Mouse (Mus musculus): ENCODE results near the gene Irf2bp2. TPM values are rescaled to one million over a fixed set of nuclear protein-coding genes. Genes with fewer than 3 reads are reported as not detected.
A peak's percentile ranks its signal among the peaks of the same experiment; 100 is the strongest.

Irf2bp2 gene
- polyA plus RNA-seq, 1 experiment from 2014 or later: 9.9 TPM

DNA sequence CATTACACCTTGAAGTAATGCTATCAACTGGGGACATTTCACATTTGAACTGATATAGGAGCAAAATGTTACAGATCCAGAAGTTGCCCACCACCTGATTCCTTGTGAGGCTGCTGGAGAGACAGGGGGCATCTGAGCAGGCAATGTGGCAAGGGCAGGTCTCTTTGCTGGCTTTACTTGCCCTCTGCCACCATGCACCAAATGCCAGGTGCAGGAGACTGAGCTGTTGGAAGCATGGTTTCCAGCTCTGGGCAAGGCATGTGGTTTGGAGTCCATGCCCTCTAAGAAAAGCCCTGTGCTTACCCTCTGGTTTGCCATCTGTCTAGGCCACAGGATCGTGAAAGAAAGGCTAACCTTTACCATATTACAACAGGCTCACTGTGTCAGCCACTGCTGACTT, 24.1 kb downstream of the Irf2bp2 start:
- no peak for ATAC-seq (ENCODE audit: insufficient read depth, low FRiP score)
- Histone ChIP-seq H3K4me1 (ENCODE audit: control insufficient read depth, insufficient read depth, low read length) (peaks cover 28% of the 10 kb centered on the region), H3K36me3 (ENCODE audit: control insufficient read depth, insufficient read depth, low read length) (no peaks in the 10 kb centered on the region), H3K27ac (ENCODE audit: low read length) (no peak overlapping the region), H3K27me3 (ENCODE audit: control insufficient read depth, insufficient read depth, low read length) (no peaks in the 10 kb centered on the region), H3K4me3 (replicated peaks; ENCODE audit: low read length) (no peak overlapping the region), H3K9me3 (replicated peaks; ENCODE audit: control insufficient read depth, low read length) (no peaks in the 10 kb centered on the region), H3K9ac (ENCODE audit: low read length) (no peak overlapping the region), H3K4me2 (ENCODE audit: low read depth, low read length) (no peak overlapping the region)
- whole genome bisulfite sequencing: 74% methylated on average over 1 of the region's 1 CpGs

DNA sequence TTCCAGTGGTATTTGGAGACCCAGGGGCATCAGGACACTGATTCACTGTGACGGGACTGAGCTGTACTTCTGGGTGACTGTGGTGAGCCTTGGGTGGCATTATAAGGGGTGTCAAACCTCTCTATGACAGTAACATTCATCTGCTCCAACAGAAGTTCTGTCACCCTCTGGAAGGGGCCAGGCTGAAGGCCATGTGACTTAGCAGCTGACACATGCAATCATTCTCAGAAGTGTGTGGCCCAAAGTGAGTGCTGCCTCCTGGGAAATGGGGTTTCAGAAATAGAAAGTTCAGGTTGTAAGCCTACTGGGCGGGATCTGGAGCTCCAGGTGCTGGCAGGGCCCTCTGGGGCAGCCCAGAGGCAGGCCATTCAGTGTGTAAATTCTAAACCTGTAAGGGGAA, 26.1 kb downstream of the Irf2bp2 start:
- Histone ChIP-seq H3K4me2 (ENCODE audit: low read depth, low read length) (no peak overlapping the region), H3K9me3 (replicated peaks; ENCODE audit: control insufficient read depth, low read length) (no peaks in the 10 kb centered on the region), H3K27ac (ENCODE audit: low read length) (peak overlapping the region; percentile 89)

DNA sequence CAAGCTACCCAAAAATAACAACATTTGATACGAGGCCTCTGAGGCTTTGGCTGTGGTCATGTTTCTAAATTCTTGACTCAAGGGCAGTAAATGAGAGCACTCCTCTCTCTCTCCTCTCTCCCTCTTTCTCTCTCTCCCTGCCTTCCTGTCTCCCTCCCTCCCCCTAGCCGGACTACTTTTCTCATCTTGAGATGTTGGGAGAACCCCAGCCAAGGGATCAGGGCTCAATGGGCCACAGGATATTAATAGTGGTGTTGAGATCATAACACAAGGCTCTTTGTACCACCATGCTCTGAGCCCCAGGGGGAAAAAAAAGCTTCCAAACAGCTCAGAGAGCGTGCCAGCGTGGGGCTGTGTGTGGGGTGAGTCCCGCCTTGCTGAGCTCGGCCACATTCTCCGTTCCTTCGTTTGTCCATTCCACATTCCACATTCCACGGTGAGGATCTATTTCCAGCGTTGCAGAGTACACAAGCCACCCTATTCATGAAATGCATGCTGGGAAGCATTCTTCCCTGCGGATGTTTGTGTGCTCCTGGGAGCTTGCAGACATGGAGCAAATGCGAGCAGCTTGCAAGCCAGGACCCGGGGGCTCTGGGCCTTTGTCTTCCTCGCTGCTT, 27.2 kb downstream of the Irf2bp2 start:
- peak overlapping the region; percentile 47 for H3K9ac ChIP-seq (ENCODE audit: low read length)
- peak; percentile 84 for ATAC-seq (ENCODE audit: insufficient read depth, low FRiP score)
- no peaks in the 10 kb centered on the region for H3K36me3 ChIP-seq (ENCODE audit: control insufficient read depth, insufficient read depth, low read length)
- H3K4me1 ChIP-seq (ENCODE audit: control insufficient read depth, insufficient read depth, low read length): peaks cover 28% of the 10 kb centered on the region
- peak overlapping the region; percentile 89 for H3K27ac ChIP-seq (ENCODE audit: low read length)
- no peaks in the 10 kb centered on the region for H3K9me3 ChIP-seq (replicated peaks; ENCODE audit: control insufficient read depth, low read length)
- WGBS: 10% methylated on average over 14 of the region's 14 CpGs
- H3K4me3 ChIP-seq (replicated peaks; ENCODE audit: low read length): no peak overlapping the region
- H3K4me2 ChIP-seq (ENCODE audit: low read depth, low read length): peak overlapping the region; percentile 34
- H3K27me3 ChIP-seq (ENCODE audit: control insufficient read depth, insufficient read depth, low read length): no peaks in the 10 kb centered on the region

More for the DNA sequence above, 26.1 kb downstream of the Irf2bp2 start:
- WGBS: 74% methylated on average over 2 of the region's 2 CpGs
- H3K9ac ChIP-seq (ENCODE audit: low read length): 0 out of 2 replicates have a peak overlapping the region, but pooled peaks have one; percentile 10
- H3K4me1 ChIP-seq (ENCODE audit: control insufficient read depth, insufficient read depth, low read length): peaks cover 28% of the 10 kb centered on the region
- no peaks in the 10 kb centered on the region for H3K36me3 ChIP-seq (ENCODE audit: control insufficient read depth, insufficient read depth, low read length)
- ATAC-seq (ENCODE audit: insufficient read depth, low FRiP score): no peak
- H3K4me3 ChIP-seq (replicated peaks; ENCODE audit: low read length): no peak overlapping the region
- H3K27me3 ChIP-seq (ENCODE audit: control insufficient read depth, insufficient read depth, low read length): no peaks in the 10 kb centered on the region

DNA sequence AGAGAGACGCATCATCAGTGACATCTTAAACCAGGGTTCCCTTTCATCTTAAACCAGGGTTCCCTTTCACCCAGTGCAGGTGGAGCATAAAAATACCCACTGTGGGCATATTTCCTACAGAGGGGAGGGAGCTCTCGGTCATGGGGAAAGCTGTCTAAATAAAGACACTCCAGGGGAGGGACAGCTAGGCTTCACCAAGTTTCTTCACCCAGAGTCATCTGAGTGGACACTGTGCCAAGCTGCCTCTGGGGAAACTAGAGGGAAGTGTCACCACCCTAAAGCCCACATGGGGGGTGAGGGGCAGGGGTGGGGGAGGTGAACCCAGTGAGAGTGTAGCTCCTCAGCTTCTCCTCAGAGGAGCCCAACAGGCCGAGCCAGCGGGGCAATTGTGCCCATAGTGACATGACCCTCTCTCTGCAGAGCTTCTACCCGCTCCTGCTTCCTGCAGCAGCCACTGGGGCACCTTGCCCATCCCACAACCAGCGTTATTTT, 27.8 kb downstream of the Irf2bp2 start:
- Histone ChIP-seq H3K9ac (ENCODE audit: low read length) (peak overlapping the region; percentile 47; the same call in 1 of the 2 replicates), H3K9me3 (replicated peaks; ENCODE audit: control insufficient read depth, low read length) (no peaks in the 10 kb centered on the region), H3K27me3 (ENCODE audit: control insufficient read depth, insufficient read depth, low read length) (no peaks in the 10 kb centered on the region), H3K36me3 (ENCODE audit: control insufficient read depth, insufficient read depth, low read length) (no peaks in the 10 kb centered on the region), H3K4me1 (ENCODE audit: control insufficient read depth, insufficient read depth, low read length) (peaks cover 28% of the 10 kb centered on the region), H3K4me2 (ENCODE audit: low read depth, low read length) (peak overlapping the region; percentile 34; the same call in 1 of the 2 replicates), H3K27ac (ENCODE audit: low read length) (peak overlapping the region; percentile 89), H3K4me3 (replicated peaks; ENCODE audit: low read length) (no peak overlapping the region)
- WGBS: 62% methylated on average over 6 of the region's 6 CpGs
- ATAC-seq (ENCODE audit: insufficient read depth, low FRiP score): no peak

DNA sequence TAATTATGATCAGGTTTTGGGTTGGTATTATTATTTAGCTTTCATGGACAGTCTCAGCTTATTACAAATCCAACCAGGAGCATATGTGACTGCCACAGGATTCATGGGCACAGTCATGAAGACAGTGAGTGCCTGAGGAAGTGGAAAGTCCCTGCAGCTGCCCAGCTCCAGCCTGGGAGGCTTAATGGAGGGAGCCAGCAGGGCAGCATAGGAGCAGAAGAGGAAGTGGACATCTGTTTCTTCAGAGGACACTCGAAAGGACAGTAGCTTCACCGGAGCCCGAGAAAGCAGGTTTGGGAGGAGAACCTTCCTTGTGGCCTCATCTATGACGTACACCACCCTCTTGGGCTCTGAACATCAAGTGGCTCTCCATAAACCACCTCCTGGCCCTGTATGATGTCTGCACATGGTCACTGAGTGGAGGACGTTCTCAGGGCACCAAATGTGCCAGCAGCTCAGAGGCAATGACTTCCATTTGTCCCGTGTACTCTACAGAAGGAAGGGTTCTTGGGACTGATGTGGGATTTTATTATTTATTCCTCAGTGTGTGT, 28.5 kb downstream of the Irf2bp2 start:
- Histone ChIP-seq H3K27me3 (ENCODE audit: control insufficient read depth, insufficient read depth, low read length) (no peaks in the 10 kb centered on the region), H3K27ac (ENCODE audit: low read length) (peak overlapping the region; percentile 89), H3K4me2 (ENCODE audit: low read depth, low read length) (no peak overlapping the region), H3K9me3 (replicated peaks; ENCODE audit: control insufficient read depth, low read length) (no peaks in the 10 kb centered on the region), H3K9ac (ENCODE audit: low read length) (no peak overlapping the region), H3K4me3 (replicated peaks; ENCODE audit: low read length) (no peak overlapping the region), H3K4me1 (ENCODE audit: control insufficient read depth, insufficient read depth, low read length) (peaks cover 23% of the 10 kb centered on the region), H3K36me3 (ENCODE audit: control insufficient read depth, insufficient read depth, low read length) (no peaks in the 10 kb centered on the region)
- 85% methylated on average over 6 of the region's 6 CpGs for WGBS
- ATAC-seq (ENCODE audit: insufficient read depth, low FRiP score): no peak

DNA sequence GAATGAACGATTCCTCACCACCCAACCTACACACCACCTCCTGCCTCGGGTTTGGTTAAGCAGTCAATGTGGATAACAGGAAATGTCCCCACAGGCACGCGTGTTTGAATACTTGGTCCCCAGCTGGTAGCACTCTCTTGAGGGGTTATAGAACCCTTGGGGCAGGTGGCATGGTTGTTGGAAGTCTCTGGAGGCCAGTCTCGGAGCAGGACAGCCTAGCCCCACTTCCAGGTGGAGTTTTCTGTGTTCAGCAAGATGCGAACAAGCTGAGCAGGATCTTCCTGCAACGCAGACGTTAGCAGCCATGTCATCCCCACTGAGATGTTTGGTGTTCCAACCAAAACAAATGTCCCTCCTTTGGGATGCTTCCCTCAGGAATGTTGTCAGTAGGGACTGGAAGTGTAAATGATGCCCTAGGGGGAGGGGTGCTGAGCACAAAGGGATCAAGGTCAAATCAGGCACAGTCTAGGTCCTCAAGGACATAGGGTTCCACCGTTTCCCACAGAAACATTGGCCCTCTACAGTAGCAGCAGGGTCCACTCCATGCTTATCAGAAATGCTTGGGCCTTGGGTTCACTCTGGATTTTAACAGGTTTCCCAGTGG, 29.1 kb downstream of the Irf2bp2 start:
- Histone ChIP-seq H3K4me2 (ENCODE audit: low read depth, low read length) (no peak overlapping the region), H3K4me3 (replicated peaks; ENCODE audit: low read length) (no peak overlapping the region), H3K9me3 (replicated peaks; ENCODE audit: control insufficient read depth, low read length) (no peaks in the 10 kb centered on the region), H3K36me3 (ENCODE audit: control insufficient read depth, insufficient read depth, low read length) (no peaks in the 10 kb centered on the region), H3K27me3 (ENCODE audit: control insufficient read depth, insufficient read depth, low read length) (no peaks in the 10 kb centered on the region), H3K4me1 (ENCODE audit: control insufficient read depth, insufficient read depth, low read length) (peaks cover 23% of the 10 kb centered on the region), H3K27ac (ENCODE audit: low read length) (no peak overlapping the region), H3K9ac (ENCODE audit: low read length) (no peak overlapping the region)
- ATAC-seq (ENCODE audit: insufficient read depth, low FRiP score): no peak
- 69% methylated on average over 9 of the region's 9 CpGs for WGBS

DNA sequence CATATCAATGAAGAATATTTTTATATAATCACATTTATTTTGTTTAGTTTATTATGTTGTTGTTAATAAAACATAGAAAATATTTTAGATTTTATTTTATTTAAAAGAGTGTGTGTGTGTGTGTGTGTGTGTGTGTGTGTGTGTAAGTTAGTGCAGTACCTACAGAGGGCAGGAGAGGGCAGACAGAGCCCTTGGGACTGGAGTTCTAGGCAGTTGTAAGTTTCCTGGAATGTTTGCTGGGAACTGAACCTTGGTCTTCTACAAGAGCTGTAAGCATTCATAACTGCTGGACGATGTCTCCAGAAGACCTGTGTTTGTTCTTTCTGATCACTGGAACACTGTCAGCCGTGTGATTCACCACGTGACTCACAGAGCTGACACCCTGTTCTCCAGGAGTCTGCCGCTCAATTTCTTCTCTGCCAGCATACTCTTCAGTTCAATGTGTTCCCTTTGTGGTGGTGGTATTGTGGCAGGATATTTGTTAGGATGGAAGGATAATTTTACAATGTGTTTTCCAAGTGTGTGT, 32.4 kb downstream of the Irf2bp2 start:
- no peak for ATAC-seq (ENCODE audit: insufficient read depth, low FRiP score)
- Histone ChIP-seq H3K4me2 (ENCODE audit: low read depth, low read length) (no peak overlapping the region), H3K9ac (ENCODE audit: low read length) (no peak overlapping the region), H3K9me3 (replicated peaks; ENCODE audit: control insufficient read depth, low read length) (no peaks in the 10 kb centered on the region), H3K4me3 (replicated peaks; ENCODE audit: low read length) (no peak overlapping the region), H3K27ac (ENCODE audit: low read length) (no peak overlapping the region), H3K4me1 (ENCODE audit: control insufficient read depth, insufficient read depth, low read length) (peaks cover 7% of the 10 kb centered on the region; the same call in 1 of the 2 replicates), H3K27me3 (ENCODE audit: control insufficient read depth, insufficient read depth, low read length) (no peaks in the 10 kb centered on the region), H3K36me3 (ENCODE audit: control insufficient read depth, insufficient read depth, low read length) (no peaks in the 10 kb centered on the region)
- WGBS: 91% methylated on average over 4 of the region's 4 CpGs

DNA sequence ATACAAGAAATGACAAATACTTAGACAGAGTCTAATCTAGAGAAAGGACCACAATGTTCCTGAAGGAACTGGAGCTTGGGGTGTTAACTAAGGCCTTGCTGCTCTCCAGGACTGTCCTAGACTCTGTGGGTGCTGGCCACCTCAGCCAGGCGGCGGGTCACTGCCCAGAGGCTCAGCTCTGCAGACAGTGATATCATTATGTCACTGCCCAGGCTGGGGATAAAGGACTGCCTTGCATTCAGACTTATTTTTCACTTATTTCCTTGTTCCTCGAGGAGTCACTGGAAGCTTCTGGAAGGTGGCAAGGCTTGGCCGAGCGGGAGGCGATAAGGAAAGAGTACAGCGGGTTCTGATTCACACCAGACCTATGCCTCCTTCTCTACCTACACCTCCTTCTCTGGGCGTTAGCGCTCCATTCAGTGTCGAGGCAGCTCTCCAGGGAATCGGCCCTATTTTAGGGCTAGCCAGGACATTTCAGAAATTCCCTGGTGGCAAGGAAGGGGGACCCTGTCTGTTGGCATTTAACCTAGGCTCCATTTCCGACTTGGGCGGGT, 35.3 kb downstream of the Irf2bp2 start:
- ATAC-seq (ENCODE audit: insufficient read depth, low FRiP score): peak; percentile 62; the same call in 1 of the 2 replicates
- Histone ChIP-seq H3K27me3 (ENCODE audit: control insufficient read depth, insufficient read depth, low read length) (no peaks in the 10 kb centered on the region), H3K36me3 (ENCODE audit: control insufficient read depth, insufficient read depth, low read length) (no peaks in the 10 kb centered on the region), H3K27ac (ENCODE audit: low read length) (no peak overlapping the region; the same call in 1 of the 2 replicates), H3K4me3 (replicated peaks; ENCODE audit: low read length) (no peak overlapping the region), H3K9ac (ENCODE audit: low read length) (no peak overlapping the region), H3K4me1 (ENCODE audit: control insufficient read depth, insufficient read depth, low read length) (no peaks in the 10 kb centered on the region), H3K4me2 (ENCODE audit: low read depth, low read length) (no peak overlapping the region), H3K9me3 (replicated peaks; ENCODE audit: control insufficient read depth, low read length) (no peaks in the 10 kb centered on the region)
- WGBS: 90% methylated on average over 13 of the region's 13 CpGs

DNA sequence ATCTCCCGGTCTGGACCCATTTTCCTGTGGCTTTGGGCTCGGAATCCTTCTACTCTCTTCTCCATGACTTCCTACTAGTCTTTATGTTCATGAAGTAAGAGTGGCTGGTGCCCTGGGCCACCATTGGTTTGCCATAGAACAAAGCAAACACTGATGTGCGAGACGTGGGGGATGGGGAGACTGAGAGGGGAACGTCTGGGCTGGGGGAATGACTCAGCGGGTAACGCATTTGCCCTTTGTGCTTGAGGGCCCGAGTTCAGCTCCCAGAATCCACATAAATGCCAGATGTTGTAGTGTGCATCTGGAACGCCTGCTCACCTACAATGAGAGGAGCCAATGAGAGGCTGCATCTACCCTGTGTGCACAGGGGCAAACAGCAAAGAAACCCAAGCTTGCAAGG, 36.4 kb downstream of the Irf2bp2 start:
- no peak overlapping the region for H3K27ac ChIP-seq (ENCODE audit: low read length)
- ATAC-seq (ENCODE audit: insufficient read depth, low FRiP score): no peak
- no peaks in the 10 kb centered on the region for H3K9me3 ChIP-seq (replicated peaks; ENCODE audit: control insufficient read depth, low read length)

More for the DNA sequence above, 36.4 kb downstream of the Irf2bp2 start:
- no peaks in the 10 kb centered on the region for H3K4me1 ChIP-seq (ENCODE audit: control insufficient read depth, insufficient read depth, low read length)
- no peak overlapping the region for H3K9ac ChIP-seq (ENCODE audit: low read length)
- no peak overlapping the region for H3K4me2 ChIP-seq (ENCODE audit: low read depth, low read length)
- WGBS: 41% methylated on average over 9 of the region's 9 CpGs
- no peaks in the 10 kb centered on the region for H3K36me3 ChIP-seq (ENCODE audit: control insufficient read depth, insufficient read depth, low read length)
- no peak overlapping the region for H3K4me3 ChIP-seq (replicated peaks; ENCODE audit: low read length)
- H3K27me3 ChIP-seq (ENCODE audit: control insufficient read depth, insufficient read depth, low read length): no peaks in the 10 kb centered on the region

All from stomach, embryonic 16.5 days (tissue).